In the genomic region with DNA sequence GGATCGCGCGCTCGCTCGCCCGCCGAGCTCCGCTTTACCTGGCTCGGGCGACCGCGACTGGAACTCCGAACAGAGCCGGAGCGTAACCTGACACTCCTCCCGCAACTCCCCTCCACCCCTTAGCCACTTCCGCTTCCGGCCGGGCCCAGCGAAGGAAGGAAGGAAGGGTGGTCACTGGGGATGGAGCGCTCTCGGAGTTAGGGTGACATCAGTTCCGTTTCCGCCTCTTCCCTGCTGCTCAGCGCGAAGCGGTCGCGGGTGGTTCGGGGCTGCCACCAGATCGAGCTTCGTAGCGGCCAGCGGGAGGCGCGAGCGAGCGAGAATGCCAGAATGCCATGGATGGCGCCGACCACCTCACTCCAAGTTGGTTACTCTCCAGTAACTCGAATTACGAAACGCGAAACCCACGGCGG, we compare ENCODE assay signal across 8 mouse cellular contexts. TPM values are rescaled to one million over a fixed set of nuclear protein-coding genes. Genes with fewer than 3 reads are reported as not detected.
A peak's percentile ranks its signal among the peaks of the same experiment; 100 is the strongest.
DNase-seq lines count a peak whose midpoint lies in the region; ATAC-seq and TF ChIP-seq lines count a peak whose summit lies in the region.

A gene (minus strand): TSS at position 182 of the 413 bp plus-strand sequence.

- peaks cover 30% of the 10 kb centered on the region for H3K36me3 ChIP-seq in embryonic facial prominence, embryonic 13.5 days
- H3K36me3 ChIP-seq in heart, adult 2 months (ENCODE audit: control insufficient read depth, insufficient read depth, low read length) = peaks cover 8% of the 10 kb centered on the region
- peaks cover 32% of the 10 kb centered on the region for H3K36me3 ChIP-seq in limb, embryonic 13.5 days
- H3K36me3 ChIP-seq in midbrain, embryonic 16.5 days (ENCODE audit: control insufficient read depth, insufficient read depth, low read length) = peaks cover 20% of the 10 kb centered on the region

- TF ChIP-seq EP300 in heart, adult 2 months (IDR thresholded peaks at IDR 0.05; ENCODE audit: insufficient read depth, low read depth, low read length) = peak; percentile 64; the same call in 1 of the 2 replicates

- no peaks in the 10 kb centered on the region for H3K27me3 ChIP-seq in embryonic facial prominence, embryonic 13.5 days
- H3K27me3 ChIP-seq in heart, adult 2 months (ENCODE audit: control insufficient read depth, insufficient read depth, low read length) = no peaks in the 10 kb centered on the region
- no peaks in the 10 kb centered on the region for H3K27me3 ChIP-seq in limb, embryonic 13.5 days
- no peaks in the 10 kb centered on the region for H3K27me3 ChIP-seq in midbrain, embryonic 16.5 days (ENCODE audit: control insufficient read depth, insufficient read depth, low read depth, low read length)

- whole genome bisulfite sequencing in embryonic facial prominence, embryonic 13.5 days = under 1% methylated on average over 45 of the region's 46 CpGs
- WGBS in heart, adult 2 months = under 1% methylated on average over 46 of the region's 46 CpGs
- WGBS in limb, embryonic 13.5 days = under 1% methylated on average over 46 of the region's 46 CpGs
- WGBS in midbrain, embryonic 16.5 days = under 1% methylated on average over 42 of the region's 46 CpGs

- peak; percentile 89 for DNase-seq in 3134 (ENCODE audit: extremely low read depth, insufficient read length, low spot score)
- DNase-seq in adrenal gland, postnatal 36 days = peak; percentile 96
- DNase-seq in heart, adult 2 months = peak; percentile 93 to 96
- peak; percentile 92 to 95 for DNase-seq in kidney, adult 8-10 months
- peak; percentile 86 to 93 for DNase-seq in spleen, postnatal 10 days (ENCODE audit: low spot score in 2 of 2)

- H3K9ac ChIP-seq in embryonic facial prominence, embryonic 13.5 days = peak within 1 kb of the TSS; percentile 92
- peak within 1 kb of the TSS; percentile 75 for H3K9ac ChIP-seq in heart, adult 2 months (ENCODE audit: low read depth, low read length)
- peak within 1 kb of the TSS; percentile 89 for H3K9ac ChIP-seq in limb, embryonic 13.5 days
- peak within 1 kb of the TSS; percentile 75 for H3K9ac ChIP-seq in midbrain, embryonic 16.5 days (ENCODE audit: low read depth, low read length)

- peak; percentile 95 for ATAC-seq in embryonic facial prominence, embryonic 13.5 days (ENCODE audit: insufficient number of reproducible peaks, insufficient read depth, low FRiP score, low TSS enrichment, low read depth)
- peak; percentile 98 for ATAC-seq in limb, embryonic 13.5 days (ENCODE audit: low FRiP score, low read depth)
- ATAC-seq in midbrain, embryonic 16.5 days = peak; percentile 98

- no peaks in the 10 kb centered on the region for H3K9me3 ChIP-seq in embryonic facial prominence, embryonic 13.5 days
- H3K9me3 ChIP-seq in limb, embryonic 13.5 days = no peaks in the 10 kb centered on the region
- H3K9me3 ChIP-seq in midbrain, embryonic 16.5 days (replicated peaks; ENCODE audit: control insufficient read depth, low read length, poor library complexity, severe bottlenecking) = no peaks in the 10 kb centered on the region

- TF ChIP-seq POLR2A in heart, adult 2 months (IDR thresholded peaks at IDR 0.05; ENCODE audit: insufficient read depth, low read depth, low read length) = peak; percentile 88

- peak within 1 kb of the TSS; percentile 86 for H3K27ac ChIP-seq in embryonic facial prominence, embryonic 13.5 days
- H3K27ac ChIP-seq in heart, adult 2 months = peak within 1 kb of the TSS; percentile 94
- H3K27ac ChIP-seq in limb, embryonic 13.5 days = peak within 1 kb of the TSS; percentile 87
- peak within 1 kb of the TSS; percentile 73 for H3K27ac ChIP-seq in midbrain, embryonic 16.5 days (ENCODE audit: low read length)

- H3K4me3 ChIP-seq in embryonic facial prominence, embryonic 13.5 days = peak within 1 kb of the TSS; percentile 86
- peak within 1 kb of the TSS; percentile 82 for H3K4me3 ChIP-seq in heart, adult 2 months
- peak within 1 kb of the TSS; percentile 84 for H3K4me3 ChIP-seq in limb, embryonic 13.5 days
- H3K4me3 ChIP-seq in midbrain, embryonic 16.5 days (ENCODE audit: low read depth, low read length) = peak within 1 kb of the TSS; percentile 75

- peak; percentile 74 for TF ChIP-seq CTCF in heart, adult 2 months (IDR thresholded peaks at IDR 0.05)

- peaks cover 20% of the 10 kb centered on the region for H3K4me1 ChIP-seq in embryonic facial prominence, embryonic 13.5 days
- H3K4me1 ChIP-seq in heart, adult 2 months (ENCODE audit: control insufficient read depth, insufficient read depth, low read length) = peaks cover 11% of the 10 kb centered on the region
- peaks cover 19% of the 10 kb centered on the region for H3K4me1 ChIP-seq in limb, embryonic 13.5 days
- H3K4me1 ChIP-seq in midbrain, embryonic 16.5 days (ENCODE audit: control insufficient read depth, insufficient read depth, low read length) = peaks cover 11% of the 10 kb centered on the region

- H3K79me2 ChIP-seq in heart, adult 2 months (replicated peaks; ENCODE audit: control insufficient read depth, insufficient read depth, low read length) = no peaks in the 10 kb centered on the region

- intact Hi-C loops in heart, adult 2 months (cut with DNase I) = loop anchor here (2.0 to 10.0 kb wide), 2 partner anchors 48 to 370 kb away; no protein-coding TSS in a partner anchor

- peak within 1 kb of the TSS; percentile 66 for H3K4me2 ChIP-seq in embryonic facial prominence, embryonic 13.5 days
- peak within 1 kb of the TSS; percentile 84 for H3K4me2 ChIP-seq in limb, embryonic 13.5 days (replicated peaks)
- peak within 1 kb of the TSS; percentile 81 for H3K4me2 ChIP-seq in midbrain, embryonic 16.5 days (ENCODE audit: low read length)

RNA-seq across cellular contexts. Expression of the gene that starts here (rescaled TPM):
- total RNA-seq in adrenal gland, postnatal 36 days (2021) = 100 to 1,000 TPM in 1 of 2 experiments, 10 to 100 TPM in 1; 59.9 to 114 TPM
- 67.1 and 73.7 TPM in 2 replicates for polyA plus RNA-seq in embryonic facial prominence, embryonic 13.5 days (2015; fragmentation: Nextera tagmentation; extraction: Ambion mirVana)
- 10 to 100 TPM; 50.6 to 55.5 TPM for total RNA-seq in heart, adult 2 months (2021)
- 64.8 and 69.7 TPM in 2 replicates for polyA plus RNA-seq in heart, adult 2 months (2012; rRNA removed)
- polyA plus RNA-seq in limb, embryonic 13.5 days (2015; fragmentation: Nextera tagmentation; extraction: Ambion mirVana) = 69.9 and 72.6 TPM in 2 replicates
- polyA plus RNA-seq in midbrain, embryonic 16.5 days (2015; fragmentation: Nextera tagmentation; extraction: Ambion mirVana) = 48.4 and 50.0 TPM in 2 replicates

Comparison
In these comparisons a context has a peak if more than half of its experiments do, and no peak if none do; other contexts are left out.
1. Peak in every context shown above with its lines: DNase-seq, ATAC-seq, H3K4me3 ChIP-seq and H3K27ac ChIP-seq.